Mouse (Mus musculus) intestine, postnatal 0 days (tissue): ENCODE results near the gene Gm7247. TPM values are rescaled to one million over a fixed set of nuclear protein-coding genes. Genes with fewer than 3 reads are reported as not detected.
"Not testable (repeated sequence)": the region's sequence is repeated elsewhere in the genome, so short reads cannot be mapped to it uniquely, and the experiment has no call there.

Experiments
- ATAC-seq: fragments of 200-750 bp; cut with Nextera tagmentation; 2 replicates; pipeline ENCODE4 v1.8.0; 2017; ENCODE audit warnings: mild to moderate bottlenecking, moderate TSS enrichment, moderate library complexity
- H3K27ac ChIP-seq: fragments of 300-500 bp; sonication (generic); 2 replicates; pipeline ENCODE4 v1.5.1; 2014; ENCODE audit warnings: mild to moderate bottlenecking, low read depth, low read length, moderate library complexity
- H3K27me3 ChIP-seq: fragments of 300-500 bp; sonication (generic); replicated peaks from 2 replicates; pipeline ENCODE4 v1.6.1; 2014; ENCODE audit warnings: low read length, mixed read lengths; ENCODE audit not compliant: control insufficient read depth, insufficient read depth
- H3K36me3 ChIP-seq: fragments of 300-500 bp; sonication (generic); 2 replicates; pipeline ENCODE4 v1.6.1; 2014; ENCODE audit warnings: mild to moderate bottlenecking, moderate library complexity; ENCODE audit not compliant: control insufficient read depth, insufficient read depth
- H3K4me1 ChIP-seq: fragments of 300-500 bp; sonication (generic); replicated peaks from 2 replicates; pipeline ENCODE4 v1.6.1; 2014; ENCODE audit warnings: antibody characterized with exemption, low read length, mixed read lengths; ENCODE audit not compliant: control insufficient read depth, insufficient read depth
- H3K4me2 ChIP-seq: fragments of 300-500 bp; sonication (generic); replicated peaks from 2 replicates; pipeline ENCODE4 v1.6.1; 2014; ENCODE audit warnings: low read depth, mild to moderate bottlenecking, moderate library complexity
- H3K4me3 ChIP-seq: fragments of 300-500 bp; sonication (generic); 2 replicates; pipeline ENCODE4 v1.5.1; 2014; ENCODE audit warnings: low read depth, low read length
- H3K9ac ChIP-seq: fragments of 300-500 bp; sonication (generic); 2 replicates; pipeline ENCODE4 v1.6.1; 2014; ENCODE audit warnings: mild to moderate bottlenecking, low read depth, low read length
- H3K9me3 ChIP-seq: fragments of 300-500 bp; sonication (generic); 2 replicates; pipeline ENCODE4 v1.6.1; 2016; ENCODE audit warnings: mixed run types; ENCODE audit not compliant: control insufficient read depth
- CTCF ChIP-seq: sonication (generic); IDR thresholded peaks from 2 replicates; pipeline ENCODE4 v1.5.1; 2016; ENCODE audit warnings: low read depth, mild to moderate bottlenecking, control low read depth, antibody characterized with exemption, moderate library complexity
- WGBS: fragments of 180-500 bp; shearing (Covaris S2); extraction: QIAGEN DNeasy Blood & Tissue Kit; methylation state at CpG from one replicate; pipeline ENCODE4 v1.1.7; 2014; 5-methylcytosine and 5-hydroxymethylcytosine counted together
- polyA plus RNA-seq: library from polyadenylated mRNA; unstranded; fragments of >200 nt; fragmentation: Nextera tagmentation; extraction: Ambion mirVana; gene quantifications from 2 replicates; pipeline ENCODE4 v1.2.1, GENCODE M21; 2015

Gene Gm7247
- polyA plus RNA-seq, 1 experiment from 2014 or later, result not detected

- H3K9ac ChIP-seq, result no peak overlapping the region
- H3K27ac ChIP-seq, result no peak overlapping the region
- TF ChIP-seq CTCF, result no peak
- no peak for ATAC-seq
- no peaks in the 10 kb centered on the region for H3K27me3 ChIP-seq
- no peaks in the 10 kb centered on the region for H3K4me1 ChIP-seq
- 96% methylated on average over 8 of the region's 8 CpGs for WGBS
- H3K9me3 ChIP-seq, result no peaks in the 10 kb centered on the region
- no peak overlapping the region for H3K4me2 ChIP-seq
- H3K36me3 ChIP-seq, result no peaks in the 10 kb centered on the region
- H3K4me3 ChIP-seq, result no peak overlapping the region
Observed at GRCm38 (mm10) chr14:51507416-51507815, 145.9 kb downstream of the Gm7247 start.

GRCm38 (mm10) chr14:51552490-51552889, 190.9 kb downstream of the Gm7247 start, which contains the start of gene Gm5622:
Gene Gm5622 (plus strand): TSS chr14:51552790.
- Histone ChIP-seq H3K9ac (no peak within 1 kb of the TSS), H3K4me1 (no peaks in the 10 kb centered on the region), H3K27ac (no peak within 1 kb of the TSS), H3K27me3 (no peaks in the 10 kb centered on the region), H3K4me3 (no peak within 1 kb of the TSS), H3K36me3 (no peaks in the 10 kb centered on the region), H3K4me2 (no peak within 1 kb of the TSS), H3K9me3 (no peaks in the 10 kb centered on the region)
- WGBS, result 93% methylated on average over 4 of the region's 4 CpGs
- no peak for ATAC-seq
- no peak for TF ChIP-seq CTCF

- H3K27ac ChIP-seq, H3K4me1 ChIP-seq, H3K9ac ChIP-seq, ATAC-seq, H3K9me3 ChIP-seq, H3K36me3 ChIP-seq, H3K27me3 ChIP-seq, H3K4me2 ChIP-seq, H3K4me3 ChIP-seq: not testable (repeated sequence)
- 95% methylated on average over 2 of the region's 2 CpGs for WGBS
Observed at GRCm38 (mm10) chr14:51573963-51574362, 212.4 kb downstream of the Gm7247 start, which contains the start of gene Gm17175. Gene Gm17175 (minus strand): TSS chr14:51574063.

GRCm38 (mm10) chr14:51592039-51592438, 230.5 kb downstream of the Gm7247 start, which contains the start of gene Gm17174:
Gene Gm17174 (minus strand): TSS chr14:51592139.
- not testable (repeated sequence) for ATAC-seq, H3K4me1 ChIP-seq, H3K4me3 ChIP-seq, H3K27ac ChIP-seq, H3K9me3 ChIP-seq, H3K27me3 ChIP-seq, H3K9ac ChIP-seq, H3K4me2 ChIP-seq, H3K36me3 ChIP-seq
- WGBS, result 94% methylated on average over 4 of the region's 4 CpGs

- no peak for TF ChIP-seq CTCF
- WGBS, result 82% methylated on average over 1 of the region's 1 CpGs
- ATAC-seq, result no peak
- Histone ChIP-seq H3K27me3 (no peaks in the 10 kb centered on the region), H3K4me3 (no peak within 1 kb of the TSS), H3K9me3 (no peaks in the 10 kb centered on the region), H3K27ac (no peak within 1 kb of the TSS), H3K4me2 (no peak within 1 kb of the TSS), H3K36me3 (no peaks in the 10 kb centered on the region), H3K4me1 (no peaks in the 10 kb centered on the region), H3K9ac (no peak within 1 kb of the TSS)
Observed at GRCm38 (mm10) chr14:51611210-51611609, 249.7 kb downstream of the Gm7247 start, which contains the start of gene Gm17078. Gene Gm17078 (minus strand): TSS chr14:51611310.

Other genes starting within 250 kb of the Gm7247 start
- 0.17 and 0.18 TPM in 2 replicates for gene Eddm3b, start 247.3 kb upstream of the Gm7247 start, polyA plus RNA-seq
- gene Rnase6, start 237.8 kb upstream of the Gm7247 start, polyA plus RNA-seq, result 2.6 and 3.0 TPM in 2 replicates
- 21.7 and 23.3 TPM in 2 replicates for gene Rnase1, start 215.0 kb upstream of the Gm7247 start, polyA plus RNA-seq
- not detected in 2 replicates for gene Rnase2b, start 199.5 kb upstream of the Gm7247 start, polyA plus RNA-seq
- gene Ang2, start 162.6 kb upstream of the Gm7247 start, polyA plus RNA-seq, result not detected in 2 replicates
- gene Ear14, start 158.4 kb upstream of the Gm7247 start, polyA plus RNA-seq, result not detected in 2 replicates
- not detected in 2 replicates for gene Rnase2a, start 105.6 kb upstream of the Gm7247 start, polyA plus RNA-seq
- gene Vmn2r88, start 49.1 kb downstream of the Gm7247 start, polyA plus RNA-seq, result not detected in 2 replicates
- gene Vmn2r89, start 90.1 kb downstream of the Gm7247 start, polyA plus RNA-seq, result not detected in 2 replicates
- not detected in 2 replicates for gene Gm5622, start 191.0 kb downstream of the Gm7247 start, polyA plus RNA-seq
- gene Gm17175, start 212.3 kb downstream of the Gm7247 start, polyA plus RNA-seq, result not detected in 2 replicates
- gene Gm17174, start 230.4 kb downstream of the Gm7247 start, polyA plus RNA-seq, result not detected in 2 replicates
- not detected in 2 replicates for gene Gm17078, start 249.6 kb downstream of the Gm7247 start, polyA plus RNA-seq